Mouse (Mus musculus): ENCODE measurements at regions not wholly inside any gene's neighbourhood (a gene's known extent, or its start where the extent isn't known, plus 50 kb on each side); places are given as distances from the start of the nearest gene placed in this dataset.

GRCm38 (mm10) chr1:120758762-120759161 lies 156.5 kb downstream of the En1 start:
- no peak overlapping the region for H3K27ac ChIP-seq (ENCODE audit: insufficient read depth, low read depth, low read length)
- no peaks in the 10 kb centered on the region for H3K36me3 ChIP-seq (ENCODE audit: control insufficient read depth, insufficient read depth, low read length)
- H3K27me3 ChIP-seq (ENCODE audit: control insufficient read depth, insufficient read depth, low read length): no peaks in the 10 kb centered on the region
- no peak for TF ChIP-seq POLR2A (IDR thresholded peaks at IDR 0.05; ENCODE audit: low read depth, low read length)
- TF ChIP-seq CTCF (IDR thresholded peaks at IDR 0.05; ENCODE audit: extremely low read depth, insufficient read length, insufficient replicate concordance, low read depth, low read length): no peak
- H3K4me3 ChIP-seq (ENCODE audit: low read depth, low read length): no peak overlapping the region
- WGBS: 62% methylated on average over 5 of the region's 5 CpGs
- H3K4me1 ChIP-seq (ENCODE audit: control insufficient read depth, insufficient read depth, insufficient read length, low read length): no peaks in the 10 kb centered on the region

- 69% methylated on average over 3 of the region's 3 CpGs for WGBS
Measured at GRCm38 (mm10) chr1:120759380-120759779, 157.2 kb downstream of the En1 start.

GRCm38 (mm10) chr1:120761364-120761763 lies 159.1 kb downstream of the En1 start:
- H3K36me3 ChIP-seq (ENCODE audit: control insufficient read depth, insufficient read depth, low read length): no peaks in the 10 kb centered on the region
- TF ChIP-seq POLR2A (IDR thresholded peaks at IDR 0.05; ENCODE audit: low read depth, low read length) (no peak), CTCF (IDR thresholded peaks at IDR 0.05; ENCODE audit: extremely low read depth, insufficient read length, insufficient replicate concordance, low read depth, low read length) (no peak)
- H3K27me3 ChIP-seq (ENCODE audit: control insufficient read depth, insufficient read depth, low read length): no peaks in the 10 kb centered on the region
- 62% methylated on average over 9 of the region's 9 CpGs for WGBS
- no peaks in the 10 kb centered on the region for H3K4me1 ChIP-seq (ENCODE audit: control insufficient read depth, insufficient read depth, insufficient read length, low read length)
- H3K27ac ChIP-seq (ENCODE audit: insufficient read depth, low read depth, low read length): no peak overlapping the region
- H3K4me3 ChIP-seq (ENCODE audit: low read depth, low read length): no peak overlapping the region

More at GRCm38 (mm10) chr1:120759380-120759779, 157.2 kb downstream of the En1 start:
- Histone ChIP-seq H3K36me3 (ENCODE audit: control insufficient read depth, insufficient read depth, low read length) (no peaks in the 10 kb centered on the region), H3K4me3 (ENCODE audit: low read depth, low read length) (no peak overlapping the region), H3K27me3 (ENCODE audit: control insufficient read depth, insufficient read depth, low read length) (no peaks in the 10 kb centered on the region), H3K4me1 (ENCODE audit: control insufficient read depth, insufficient read depth, insufficient read length, low read length) (no peaks in the 10 kb centered on the region), H3K27ac (ENCODE audit: insufficient read depth, low read depth, low read length) (no peak overlapping the region)
- no peak for TF ChIP-seq POLR2A (IDR thresholded peaks at IDR 0.05; ENCODE audit: low read depth, low read length)
- TF ChIP-seq CTCF (IDR thresholded peaks at IDR 0.05; ENCODE audit: extremely low read depth, insufficient read length, insufficient replicate concordance, low read depth, low read length): no peak

GRCm38 (mm10) chr1:120762498-120762897 lies 160.3 kb downstream of the En1 start:
- no peaks in the 10 kb centered on the region for H3K36me3 ChIP-seq (ENCODE audit: control insufficient read depth, insufficient read depth, low read length)
- no peak overlapping the region for H3K27ac ChIP-seq (ENCODE audit: insufficient read depth, low read depth, low read length)
- no peak overlapping the region for H3K4me3 ChIP-seq (ENCODE audit: low read depth, low read length)
- WGBS: 80% methylated on average over 2 of the region's 2 CpGs
- no peaks in the 10 kb centered on the region for H3K4me1 ChIP-seq (ENCODE audit: control insufficient read depth, insufficient read depth, insufficient read length, low read length)
- TF ChIP-seq POLR2A (IDR thresholded peaks at IDR 0.05; ENCODE audit: low read depth, low read length) (no peak), CTCF (IDR thresholded peaks at IDR 0.05; ENCODE audit: extremely low read depth, insufficient read length, insufficient replicate concordance, low read depth, low read length) (no peak)
- no peaks in the 10 kb centered on the region for H3K27me3 ChIP-seq (ENCODE audit: control insufficient read depth, insufficient read depth, low read length)

- H3K36me3 ChIP-seq (ENCODE audit: control insufficient read depth, insufficient read depth, low read length): no peaks in the 10 kb centered on the region
- TF ChIP-seq POLR2A (IDR thresholded peaks at IDR 0.05; ENCODE audit: low read depth, low read length): no peak
- no peaks in the 10 kb centered on the region for H3K27me3 ChIP-seq (ENCODE audit: control insufficient read depth, insufficient read depth, low read length)
- WGBS: 69% methylated on average over 4 of the region's 4 CpGs
- no peak overlapping the region for H3K27ac ChIP-seq (ENCODE audit: insufficient read depth, low read depth, low read length)
- H3K4me3 ChIP-seq (ENCODE audit: low read depth, low read length): no peak overlapping the region
- H3K4me1 ChIP-seq (ENCODE audit: control insufficient read depth, insufficient read depth, insufficient read length, low read length): no peaks in the 10 kb centered on the region
Measured at GRCm38 (mm10) chr1:120762921-120763595, 160.8 kb downstream of the En1 start.

- Histone ChIP-seq H3K36me3 (ENCODE audit: control insufficient read depth, insufficient read depth, low read length) (no peaks in the 10 kb centered on the region), H3K27ac (ENCODE audit: insufficient read depth, low read depth, low read length) (no peak overlapping the region), H3K27me3 (ENCODE audit: control insufficient read depth, insufficient read depth, low read length) (no peaks in the 10 kb centered on the region), H3K4me3 (ENCODE audit: low read depth, low read length) (no peak overlapping the region), H3K4me1 (ENCODE audit: control insufficient read depth, insufficient read depth, insufficient read length, low read length) (no peaks in the 10 kb centered on the region)
- TF ChIP-seq POLR2A (IDR thresholded peaks at IDR 0.05; ENCODE audit: low read depth, low read length) (no peak), CTCF (IDR thresholded peaks at IDR 0.05; ENCODE audit: extremely low read depth, insufficient read length, insufficient replicate concordance, low read depth, low read length) (no peak)
- 58% methylated on average over 2 of the region's 2 CpGs for WGBS
Measured at GRCm38 (mm10) chr1:120767054-120767453, 164.8 kb downstream of the En1 start.

GRCm38 (mm10) chr1:120771269-120771668 lies 169.1 kb downstream of the En1 start:
- 49% methylated on average over 2 of the region's 2 CpGs for WGBS
- TF ChIP-seq POLR2A (IDR thresholded peaks at IDR 0.05; ENCODE audit: low read depth, low read length) (no peak), CTCF (IDR thresholded peaks at IDR 0.05; ENCODE audit: extremely low read depth, insufficient read length, insufficient replicate concordance, low read depth, low read length) (no peak)
- Histone ChIP-seq H3K27me3 (ENCODE audit: control insufficient read depth, insufficient read depth, low read length) (no peaks in the 10 kb centered on the region), H3K4me3 (ENCODE audit: low read depth, low read length) (no peak overlapping the region), H3K27ac (ENCODE audit: insufficient read depth, low read depth, low read length) (no peak overlapping the region), H3K36me3 (ENCODE audit: control insufficient read depth, insufficient read depth, low read length) (no peaks in the 10 kb centered on the region), H3K4me1 (ENCODE audit: control insufficient read depth, insufficient read depth, insufficient read length, low read length) (no peaks in the 10 kb centered on the region)

Data from small intestine, adult 2 months (tissue).